Mouse (Mus musculus): ENCODE measurements around the gene Plxna2.

Plxna2 gene

DNA sequence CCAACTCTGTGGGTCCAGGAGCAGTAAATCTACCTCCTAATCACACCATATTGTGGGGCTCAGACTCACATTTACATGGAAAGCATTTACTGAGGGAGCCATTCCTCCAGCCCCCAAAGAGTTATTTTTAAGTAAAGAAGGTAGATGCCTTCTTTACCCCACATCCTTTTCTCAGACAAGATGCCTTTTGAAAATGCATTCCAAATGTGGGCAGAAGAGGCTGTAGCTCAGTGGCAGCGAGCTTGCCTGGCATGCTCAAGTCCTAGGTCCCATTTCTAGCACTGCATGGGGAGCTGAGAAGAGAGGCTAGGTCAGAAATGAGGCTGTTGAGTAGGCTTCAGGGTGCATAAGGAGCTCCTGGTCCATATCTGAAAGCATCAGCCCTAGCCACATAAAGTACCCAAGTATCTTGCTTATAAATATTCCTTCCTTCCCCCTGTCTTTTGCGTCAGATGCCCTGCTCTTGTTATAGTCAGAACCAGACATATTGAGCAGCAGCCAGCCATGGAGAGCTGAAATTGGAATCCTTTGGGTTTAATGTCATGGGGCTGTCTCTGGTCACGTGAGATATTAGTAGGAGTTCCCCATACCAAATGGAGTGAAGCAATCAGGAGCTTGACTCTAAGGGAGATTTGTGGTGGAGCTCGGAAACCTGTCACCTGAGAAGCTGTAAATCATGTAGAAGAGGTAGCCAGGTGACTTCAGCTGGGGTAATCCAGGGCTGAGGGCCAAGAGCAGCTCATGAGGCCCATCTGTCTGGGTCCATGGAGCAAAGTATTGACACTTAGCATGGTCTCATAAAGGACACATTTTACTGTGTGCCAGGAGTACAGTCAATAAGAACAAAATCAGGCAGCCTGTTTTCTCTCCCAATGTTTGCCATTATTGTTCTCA lies 96.4 kb downstream of the Plxna2 start:
- DNase-seq: no peak

GRCm38 (mm10) chr1:194717451-194717874 lies 99.4 kb downstream of the Plxna2 start:
- DNase-seq: no peak

DNA sequence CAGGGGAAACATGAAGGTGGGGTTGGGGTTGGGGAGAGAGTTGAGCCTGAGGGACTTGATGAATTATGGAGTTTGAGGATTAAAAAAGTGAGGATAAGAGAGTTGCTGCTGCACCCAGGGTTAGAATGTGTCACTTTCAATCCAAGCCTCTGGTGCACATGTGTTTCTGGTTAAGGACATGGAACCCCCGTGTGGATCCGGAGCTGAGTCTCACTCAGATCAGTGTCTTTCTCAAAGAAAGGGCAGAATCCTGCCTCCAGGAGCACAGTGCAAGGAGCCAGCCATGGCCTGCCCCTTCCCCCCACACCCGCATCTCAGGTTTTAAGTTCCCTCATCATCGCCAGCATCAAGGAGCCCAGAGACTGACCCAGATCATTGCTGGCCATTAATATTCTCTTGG lies 102.4 kb downstream of the Plxna2 start:
- no peak for DNase-seq

GRCm38 (mm10) chr1:194721260-194721659 lies 103.2 kb downstream of the Plxna2 start:
- no peak for DNase-seq

GRCm38 (mm10) chr1:194722329-194722728 lies 104.3 kb downstream of the Plxna2 start:
- DNase-seq: peak; percentile 81

DNA sequence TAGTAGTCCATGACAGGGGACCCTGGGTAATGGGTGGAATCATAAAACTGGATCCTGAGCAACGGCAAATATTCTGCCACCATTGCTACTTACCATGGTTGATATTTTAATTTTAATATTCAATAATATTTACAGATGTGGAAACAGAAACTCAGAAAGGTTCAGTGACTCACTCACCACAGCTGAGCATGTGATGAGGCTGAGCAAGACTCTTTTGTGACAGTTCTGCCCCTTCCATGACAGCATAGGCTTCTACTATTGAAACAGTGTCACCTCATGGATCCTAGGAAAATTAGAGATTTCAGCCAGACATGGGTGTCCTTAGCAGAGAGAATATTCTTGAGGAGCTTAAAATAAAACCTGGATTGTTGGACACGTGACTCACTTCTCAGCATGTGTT lies 116.8 kb downstream of the Plxna2 start:
- no peak for DNase-seq

DNA sequence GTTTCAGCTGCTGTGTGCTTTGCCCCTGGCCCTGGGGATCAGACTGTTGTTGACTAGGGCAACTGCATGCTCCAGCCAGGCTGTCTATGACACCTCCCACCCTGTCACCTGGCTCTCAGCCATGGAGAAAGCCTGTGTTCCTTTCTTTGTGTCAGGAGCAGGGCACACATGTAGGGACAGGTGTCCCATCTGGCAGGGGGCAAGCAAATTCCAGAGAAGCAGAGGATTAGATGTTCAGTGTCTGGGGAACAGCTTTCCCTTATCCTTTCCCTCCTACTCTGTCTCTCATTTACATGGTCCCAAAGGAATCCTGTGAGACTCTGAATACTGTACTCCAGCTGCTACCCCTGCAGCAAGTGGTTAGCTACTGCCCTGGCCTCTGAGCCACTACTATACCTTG lies 121.9 kb downstream of the Plxna2 start:
- peak; percentile 78 for DNase-seq

- DNase-seq: peak; percentile 36
These were observed 124.9 kb downstream of the Plxna2 start for GRCm38 (mm10) chr1:194742901-194743422.

- no peak for DNase-seq
These were observed 127.3 kb downstream of the Plxna2 start for GRCm38 (mm10) chr1:194745177-194745934.

GRCm38 (mm10) chr1:194746332-194747249 lies 128.6 kb downstream of the Plxna2 start:
- peak; percentile 83 for DNase-seq

DNA sequence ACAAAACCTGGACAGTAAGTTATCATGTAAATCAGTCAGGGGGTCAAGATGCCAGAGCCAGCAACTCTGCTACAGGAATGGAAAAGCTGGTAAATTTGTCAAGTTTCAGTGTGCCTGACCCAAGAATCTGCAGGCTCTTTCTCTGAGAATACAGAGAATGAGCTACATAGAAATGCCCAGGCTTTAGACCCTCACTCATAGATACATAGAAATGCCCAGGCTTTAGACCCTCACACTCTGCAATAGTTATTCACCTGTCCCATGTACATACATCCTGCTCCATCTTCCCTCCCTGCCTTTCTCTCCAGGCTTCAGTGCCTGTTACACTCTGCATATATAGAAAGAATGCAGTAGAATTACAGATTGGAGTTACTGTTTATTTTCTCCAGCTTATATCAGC lies 129.2 kb downstream of the Plxna2 start:
- no peak for DNase-seq

DNA sequence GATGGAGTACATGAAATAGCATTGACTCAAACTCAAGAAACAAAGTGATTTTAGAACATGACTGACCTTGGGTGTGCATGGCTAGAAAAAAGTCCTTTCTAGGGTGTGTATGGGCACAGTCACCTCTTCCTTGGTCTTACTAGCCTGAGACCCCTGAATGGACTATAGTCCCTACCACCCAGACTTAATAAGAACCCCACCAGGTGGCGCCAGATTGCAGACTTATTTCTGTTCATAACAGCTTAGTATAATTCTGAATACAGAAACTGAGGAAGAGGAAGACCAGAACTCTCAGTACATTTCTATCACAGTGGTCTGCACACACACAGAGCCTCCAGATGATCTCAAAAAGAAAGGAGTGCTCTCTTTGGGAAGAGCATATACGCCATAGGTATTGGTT lies 135.2 kb downstream of the Plxna2 start:
- DNase-seq: peak; percentile 64

GRCm38 (mm10) chr1:194756001-194756400 lies 138.0 kb downstream of the Plxna2 start:
- DNase-seq: peak; percentile 9

DNA sequence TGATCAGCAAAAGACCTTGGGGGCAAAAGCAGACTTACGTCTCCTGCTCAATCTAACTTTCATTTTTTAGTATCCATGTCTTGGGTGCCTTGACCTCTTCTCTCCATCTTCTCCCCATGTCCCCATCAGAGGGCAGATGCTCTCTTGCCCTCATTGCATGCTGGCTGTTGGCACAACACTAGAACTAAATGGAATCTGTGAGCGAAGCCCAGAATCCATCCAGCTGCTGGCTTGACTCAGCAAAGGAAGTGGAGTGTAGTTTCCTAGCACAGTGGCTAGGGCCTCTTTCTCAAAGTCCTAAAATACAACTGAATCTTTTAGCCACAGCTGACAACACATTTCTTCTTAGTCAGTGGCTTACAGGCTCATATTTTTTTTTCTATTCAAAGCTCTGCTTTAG lies 138.4 kb downstream of the Plxna2 start:
- DNase-seq: peak; percentile 22

DNA sequence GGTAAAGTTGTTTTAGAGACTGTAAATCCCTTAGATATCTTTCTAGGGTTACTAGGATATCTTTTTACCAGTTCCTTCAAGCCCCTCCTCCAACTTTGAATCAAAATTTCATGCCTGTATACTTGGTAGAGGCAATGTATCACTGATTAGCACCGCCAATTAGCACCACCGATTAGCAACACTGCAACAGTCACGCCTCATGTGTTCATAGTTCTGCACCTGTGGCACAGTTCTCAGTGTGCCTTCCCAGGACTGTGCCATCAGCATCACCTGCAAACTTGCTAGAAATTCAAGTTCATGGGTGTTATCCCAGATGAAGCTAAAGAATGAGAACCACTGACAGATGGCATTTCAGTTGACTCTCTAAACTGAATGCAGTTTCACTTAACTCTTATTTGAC lies 138.8 kb downstream of the Plxna2 start:
- no peak for DNase-seq

GRCm38 (mm10) chr1:194761432-194762212 lies 143.6 kb downstream of the Plxna2 start:
- peak; percentile 61 for DNase-seq

GRCm38 (mm10) chr1:194762896-194763295 lies 144.9 kb downstream of the Plxna2 start:
- no peak for DNase-seq

DNA sequence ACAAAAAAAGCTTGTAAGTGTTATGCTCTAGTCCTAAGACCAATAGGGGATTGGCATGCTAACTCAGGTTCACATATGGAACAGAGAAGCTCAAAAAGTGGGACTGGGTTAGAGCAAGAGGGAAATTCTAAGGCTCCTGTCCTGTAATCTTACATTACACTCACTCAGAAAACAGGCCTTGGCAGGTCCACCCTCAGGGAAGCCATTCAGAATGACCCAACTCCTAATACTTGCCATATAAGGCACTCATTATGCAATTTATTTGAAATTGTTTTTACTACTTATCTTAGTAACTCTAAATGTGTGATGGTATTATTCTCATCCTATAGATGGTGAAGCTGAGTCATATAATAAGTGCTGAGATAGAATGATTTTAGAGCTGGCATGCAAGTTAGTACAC lies 146.9 kb downstream of the Plxna2 start:
- no peak for DNase-seq

GRCm38 (mm10) chr1:194768799-194769198 lies 150.8 kb downstream of the Plxna2 start:
- DNase-seq: no peak

DNA sequence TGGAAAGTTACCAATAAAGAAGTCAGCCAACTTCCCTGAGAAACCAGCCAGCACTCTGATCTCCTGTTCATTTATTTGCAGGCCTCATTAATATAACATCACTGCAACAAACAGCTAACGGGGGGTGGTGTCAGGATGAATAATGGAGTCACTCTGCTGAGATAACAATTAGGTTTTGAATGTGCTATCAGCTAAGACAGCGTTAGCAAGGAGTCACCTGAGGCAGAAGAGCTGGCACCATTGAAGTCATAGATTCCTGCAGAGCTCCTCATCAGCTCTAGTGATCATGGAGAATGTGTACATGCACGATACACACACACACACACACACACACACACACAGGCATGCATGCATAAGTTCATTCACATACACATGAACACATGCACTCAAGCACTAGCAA lies 154.0 kb downstream of the Plxna2 start:
- DNase-seq: no peak

- DNase-seq: no peak
These were observed 155.9 kb downstream of the Plxna2 start for GRCm38 (mm10) chr1:194773899-194774298.

- DNase-seq: no peak
These were observed 156.3 kb downstream of the Plxna2 start for GRCm38 (mm10) chr1:194774350-194774749.
